Mouse (Mus musculus) C2C12 (cell line): Measurements from ENCODE around the gene Chsy1. TPM values are rescaled to one million over a fixed set of nuclear protein-coding genes. Genes with fewer than 3 reads are reported as not detected.

Experiments used
- H3K27me3 ChIP-seq: one replicate; pipeline ENCODE4 v1.6.1; 2011; ENCODE audit not compliant: control insufficient read depth, insufficient read depth, insufficient read length
- H3K36me3 ChIP-seq: one replicate; pipeline ENCODE4 v1.6.1; 2011; ENCODE audit not compliant: control insufficient read depth, insufficient read depth
- H3K4me3 ChIP-seq: one replicate; pipeline ENCODE4 v1.5.1; 2011; ENCODE audit warnings: mild to moderate bottlenecking, control low read depth; ENCODE audit not compliant: poor library complexity, insufficient read depth, severe bottlenecking
- H3K79me2 ChIP-seq: one replicate; pipeline ENCODE4 v1.6.1; 2011; ENCODE audit not compliant: control insufficient read depth, insufficient read depth
- H3K79me3 ChIP-seq: one replicate; pipeline ENCODE4 v1.6.1; 2011; ENCODE audit warnings: low read depth, control low read depth
- H3ac ChIP-seq: one replicate; pipeline ENCODE3; 2011; ENCODE audit warnings: low read depth; ENCODE audit not compliant: control insufficient read depth, insufficient read length
- CEBPB ChIP-seq: IDR thresholded peaks from one replicate; pipeline ENCODE4 v1.6.1; 2011; ENCODE audit warnings: low read depth, mild to moderate bottlenecking, control low read depth, moderate library complexity
- CTCF ChIP-seq: IDR thresholded peaks from one replicate; pipeline ENCODE4 v1.5.1; 2011; ENCODE audit not compliant: control insufficient read depth, insufficient read depth, insufficient read length
- FOSL1 ChIP-seq: IDR thresholded peaks from one replicate; pipeline ENCODE4 v1.8.0; 2011; ENCODE audit warnings: mild to moderate bottlenecking, low read length; ENCODE audit not compliant: poor library complexity, insufficient read depth, severe bottlenecking
- MAX ChIP-seq: IDR thresholded peaks from one replicate; pipeline ENCODE4 v1.6.1; 2011; ENCODE audit warnings: mild to moderate bottlenecking, control low read depth
- MYOD1 ChIP-seq: IDR thresholded peaks from one replicate; pipeline ENCODE4 v1.6.1; 2011; ENCODE audit warnings: low read depth; ENCODE audit not compliant: control insufficient read depth, insufficient read length
- MYOG ChIP-seq: IDR thresholded peaks from one replicate; pipeline ENCODE4 v1.6.1; 2011; ENCODE audit not compliant: control insufficient read depth, insufficient read length; ENCODE audit errors: extremely low read depth
- USF1 ChIP-seq: IDR thresholded peaks from one replicate; pipeline ENCODE4 v1.6.1; 2011; ENCODE audit warnings: low read depth, mild to moderate bottlenecking, control low read depth, moderate library complexity
- polyA plus RNA-seq: library from polyadenylated mRNA; unstranded; fragments of >200 nt; fragmentation: generic; extraction: Trizol; gene quantifications from one replicate; pipeline ENCODE4 v1.2.1, GENCODE M21; 2012; ENCODE audit warnings: missing spikeins

The Chsy1 gene
- polyA plus RNA-seq, 1 experiment, result 25.5 TPM

GRCm38 (mm10) chr7:66091553-66091952, 17.8 kb upstream of the Chsy1 start:
- Histone ChIP-seq H3K27me3 (no peaks in the 10 kb centered on the region), H3K4me3 (no peak overlapping the region), H3K36me3 (peaks cover 34% of the 10 kb centered on the region), H3K79me2 (no peaks in the 10 kb centered on the region), H3ac (no peak overlapping the region), H3K79me3 (no peaks in the 10 kb centered on the region)
- TF ChIP-seq MYOD1 (no peak), MYOG (no peak), USF1 (no peak), MAX (no peak), CEBPB (no peak), FOSL1 (no peak), CTCF (no peak)

- Histone ChIP-seq H3K79me3 (no peaks in the 10 kb centered on the region), H3K4me3 (no peak overlapping the region), H3K27me3 (no peaks in the 10 kb centered on the region), H3ac (no peak overlapping the region), H3K79me2 (no peaks in the 10 kb centered on the region), H3K36me3 (peaks cover 23% of the 10 kb centered on the region)
- TF ChIP-seq USF1 (no peak), MYOD1 (no peak), CTCF (no peak), CEBPB (no peak)
Observed at GRCm38 (mm10) chr7:66092656-66093055, 16.7 kb upstream of the Chsy1 start.

- Histone ChIP-seq H3ac (no peak overlapping the region), H3K36me3 (peaks cover 11% of the 10 kb centered on the region), H3K4me3 (no peak overlapping the region), H3K79me2 (no peaks in the 10 kb centered on the region), H3K27me3 (no peaks in the 10 kb centered on the region), H3K79me3 (no peaks in the 10 kb centered on the region)
- TF ChIP-seq FOSL1 (no peak), CTCF (no peak), MYOG (no peak), MYOD1 (no peak), CEBPB (no peak), MAX (no peak), USF1 (no peak)
Observed at GRCm38 (mm10) chr7:66094141-66094540, 15.2 kb upstream of the Chsy1 start.

GRCm38 (mm10) chr7:66098803-66099202, 10.5 kb upstream of the Chsy1 start:
- Histone ChIP-seq H3K27me3 (no peaks in the 10 kb centered on the region), H3K4me3 (no peak overlapping the region), H3ac (no peak overlapping the region), H3K79me3 (no peaks in the 10 kb centered on the region), H3K79me2 (no peaks in the 10 kb centered on the region), H3K36me3 (no peaks in the 10 kb centered on the region)
- TF ChIP-seq USF1, result no peak
- TF ChIP-seq MYOG, result no peak
- TF ChIP-seq CEBPB, result no peak
- TF ChIP-seq MAX, result no peak
- TF ChIP-seq MYOD1, result no peak
- no peak for TF ChIP-seq FOSL1
- TF ChIP-seq CTCF, result no peak

GRCm38 (mm10) chr7:66101866-66102265, 7.4 kb upstream of the Chsy1 start:
- Histone ChIP-seq H3ac (no peak overlapping the region), H3K36me3 (no peaks in the 10 kb centered on the region), H3K27me3 (no peaks in the 10 kb centered on the region), H3K79me3 (no peaks in the 10 kb centered on the region), H3K4me3 (no peak overlapping the region), H3K79me2 (no peaks in the 10 kb centered on the region)
- TF ChIP-seq MAX, result no peak
- TF ChIP-seq FOSL1, result no peak
- TF ChIP-seq MYOD1, result no peak
- no peak for TF ChIP-seq MYOG
- TF ChIP-seq CTCF, result no peak
- TF ChIP-seq CEBPB, result no peak
- TF ChIP-seq USF1, result no peak

- TF ChIP-seq USF1 (no peak), CEBPB (no peak), MYOD1 (no peak), CTCF (no peak), MAX (no peak), MYOG (no peak), FOSL1 (no peak)
- Histone ChIP-seq H3K79me3 (no peaks in the 10 kb centered on the region), H3K27me3 (no peaks in the 10 kb centered on the region), H3K79me2 (no peaks in the 10 kb centered on the region), H3K36me3 (no peaks in the 10 kb centered on the region), H3ac (no peak overlapping the region), H3K4me3 (no peak overlapping the region)
Observed at GRCm38 (mm10) chr7:66104531-66104930, 4.8 kb upstream of the Chsy1 start.
